Mouse (Mus musculus) right cerebral cortex, postnatal 25 days (tissue): ENCODE data around the gene Tspan5.

Experiments used
- DNase-seq: peaks from one replicate; pipeline ENCODE4 v3.0.0; 2022

The Tspan5 gene

GRCm38 (mm10) chr3:138741649-138742565 is at the start of gene Tspan5:
TSS of gene Tspan5 (plus strand) at chr3:138742195.
- peak; percentile 87 for DNase-seq

GRCm38 (mm10) chr3:138692302-138692701 is 49.7 kb upstream of the Tspan5 start:
- no peak for DNase-seq

- no peak for DNase-seq
Observed at GRCm38 (mm10) chr3:138703399-138703798, 38.6 kb upstream of the Tspan5 start.

- DNase-seq, result no peak
Observed at GRCm38 (mm10) chr3:138704469-138704868, 37.5 kb upstream of the Tspan5 start.

GRCm38 (mm10) chr3:138705875-138706274 is 36.1 kb upstream of the Tspan5 start:
- DNase-seq, result no peak

GRCm38 (mm10) chr3:138709183-138709582 is 32.8 kb upstream of the Tspan5 start:
- no peak for DNase-seq

GRCm38 (mm10) chr3:138711971-138712370 is 30.0 kb upstream of the Tspan5 start:
- no peak for DNase-seq

- DNase-seq, result no peak
Observed at GRCm38 (mm10) chr3:138712452-138713140, 29.4 kb upstream of the Tspan5 start.

- DNase-seq, result no peak
Observed at GRCm38 (mm10) chr3:138713141-138713540, 28.9 kb upstream of the Tspan5 start.

GRCm38 (mm10) chr3:138714788-138715187 is 27.2 kb upstream of the Tspan5 start:
- no peak for DNase-seq

- no peak for DNase-seq
Observed at GRCm38 (mm10) chr3:138715212-138715611, 26.8 kb upstream of the Tspan5 start.

GRCm38 (mm10) chr3:138717040-138717439 is 25.0 kb upstream of the Tspan5 start:
- DNase-seq, result no peak

GRCm38 (mm10) chr3:138722152-138722551 is 19.8 kb upstream of the Tspan5 start:
- no peak for DNase-seq

GRCm38 (mm10) chr3:138727571-138727970 is 14.4 kb upstream of the Tspan5 start:
- DNase-seq, result no peak

GRCm38 (mm10) chr3:138728840-138729239 is 13.2 kb upstream of the Tspan5 start:
- DNase-seq, result no peak

- DNase-seq, result no peak
Observed at GRCm38 (mm10) chr3:138730812-138731211, 11.2 kb upstream of the Tspan5 start.

- DNase-seq, result no peak
Observed at GRCm38 (mm10) chr3:138735760-138736159, 6.2 kb upstream of the Tspan5 start.

- DNase-seq, result no peak
Observed at GRCm38 (mm10) chr3:138739150-138739700, 2.8 kb upstream of the Tspan5 start.

- DNase-seq, result no peak
Observed at GRCm38 (mm10) chr3:138740291-138740690, 1.7 kb upstream of the Tspan5 start.

GRCm38 (mm10) chr3:138740843-138741540 is 1.0 kb upstream of the Tspan5 start:
- DNase-seq, result no peak

GRCm38 (mm10) chr3:138742566-138742930 is 553 bp downstream of the Tspan5 start:
- peak; percentile 48 for DNase-seq

GRCm38 (mm10) chr3:138743061-138743671 is 1.2 kb downstream of the Tspan5 start:
- DNase-seq, result peak; percentile 75
